Mouse (Mus musculus): ENCODE data around the gene Clint1. TPM values are rescaled to one million over a fixed set of nuclear protein-coding genes. Genes with fewer than 3 reads are reported as not detected.
A peak's percentile ranks its signal among the peaks of the same experiment; 100 is the strongest.

Gene Clint1
- 38.7 and 59.2 TPM in 2 replicates for polyA plus RNA-seq (2012; rRNA removed)

- peaks cover 19% of the 10 kb centered on the region for H3K4me1 ChIP-seq (ENCODE audit: control insufficient read depth, insufficient read depth, insufficient read length, low read length)
- peaks cover 11% of the 10 kb centered on the region for H3K36me3 ChIP-seq (ENCODE audit: control insufficient read depth, insufficient read depth, low read length)
- TF ChIP-seq CTCF (IDR thresholded peaks at IDR 0.05; ENCODE audit: extremely low read depth, insufficient read length, insufficient replicate concordance, low read depth, low read length) (no peak), POLR2A (IDR thresholded peaks at IDR 0.05; ENCODE audit: low read depth, low read length) (peak; percentile 77)
- no peaks in the 10 kb centered on the region for H3K27me3 ChIP-seq (ENCODE audit: control insufficient read depth, insufficient read depth, low read length)
- WGBS = under 1% methylated on average over 57 of the region's 57 CpGs
- peak within 1 kb of the TSS; percentile 95 for H3K27ac ChIP-seq (ENCODE audit: insufficient read depth, low read depth, low read length)
- peak within 1 kb of the TSS; percentile 100 for H3K4me3 ChIP-seq (ENCODE audit: low read depth, low read length)
Observed at GRCm38 (mm10) chr11:45851516-45852123, at the start of gene Clint1. Clint1 (plus strand) TSS chr11:45852051.

- TF ChIP-seq CTCF (IDR thresholded peaks at IDR 0.05; ENCODE audit: extremely low read depth, insufficient read length, insufficient replicate concordance, low read depth, low read length) (no peak), POLR2A (IDR thresholded peaks at IDR 0.05; ENCODE audit: low read depth, low read length) (no peak)
- Histone ChIP-seq H3K27ac (ENCODE audit: insufficient read depth, low read depth, low read length) (peak overlapping the region; percentile 51; the same call in 1 of the 2 replicates), H3K36me3 (ENCODE audit: control insufficient read depth, insufficient read depth, low read length) (no peaks in the 10 kb centered on the region), H3K4me1 (ENCODE audit: control insufficient read depth, insufficient read depth, insufficient read length, low read length) (peaks cover 11% of the 10 kb centered on the region; the same call in 1 of the 2 replicates), H3K27me3 (ENCODE audit: control insufficient read depth, insufficient read depth, low read length) (no peaks in the 10 kb centered on the region), H3K4me3 (ENCODE audit: low read depth, low read length) (no peak overlapping the region)
- 36% methylated on average over 4 of the region's 4 CpGs for WGBS
Observed at GRCm38 (mm10) chr11:45804068-45804467, 47.8 kb upstream of the Clint1 start.

GRCm38 (mm10) chr11:45805312-45805772 lies 46.5 kb upstream of the Clint1 start:
- 21% methylated on average over 6 of the region's 6 CpGs for WGBS

GRCm38 (mm10) chr11:45805810-45806209 lies 46.0 kb upstream of the Clint1 start:
- H3K4me1 ChIP-seq (ENCODE audit: control insufficient read depth, insufficient read depth, insufficient read length, low read length) = peaks cover 21% of the 10 kb centered on the region; the same call in 1 of the 2 replicates
- H3K27me3 ChIP-seq (ENCODE audit: control insufficient read depth, insufficient read depth, low read length) = no peaks in the 10 kb centered on the region
- H3K4me3 ChIP-seq (ENCODE audit: low read depth, low read length) = no peak overlapping the region
- no peaks in the 10 kb centered on the region for H3K36me3 ChIP-seq (ENCODE audit: control insufficient read depth, insufficient read depth, low read length)
- 21% methylated on average over 2 of the region's 2 CpGs for WGBS
- TF ChIP-seq CTCF (IDR thresholded peaks at IDR 0.05; ENCODE audit: extremely low read depth, insufficient read length, insufficient replicate concordance, low read depth, low read length) (no peak), POLR2A (IDR thresholded peaks at IDR 0.05; ENCODE audit: low read depth, low read length) (no peak)
- peak overlapping the region; percentile 81 for H3K27ac ChIP-seq (ENCODE audit: insufficient read depth, low read depth, low read length)

More at GRCm38 (mm10) chr11:45805312-45805772, 46.5 kb upstream of the Clint1 start:
- H3K27me3 ChIP-seq (ENCODE audit: control insufficient read depth, insufficient read depth, low read length) = no peaks in the 10 kb centered on the region
- peaks cover 20% of the 10 kb centered on the region; the same call in 1 of the 2 replicates for H3K4me1 ChIP-seq (ENCODE audit: control insufficient read depth, insufficient read depth, insufficient read length, low read length)
- H3K4me3 ChIP-seq (ENCODE audit: low read depth, low read length) = no peak overlapping the region
- peak overlapping the region; percentile 81 for H3K27ac ChIP-seq (ENCODE audit: insufficient read depth, low read depth, low read length)
- TF ChIP-seq POLR2A (IDR thresholded peaks at IDR 0.05; ENCODE audit: low read depth, low read length) = no peak
- TF ChIP-seq CTCF (IDR thresholded peaks at IDR 0.05; ENCODE audit: extremely low read depth, insufficient read length, insufficient replicate concordance, low read depth, low read length) = no peak
- no peaks in the 10 kb centered on the region for H3K36me3 ChIP-seq (ENCODE audit: control insufficient read depth, insufficient read depth, low read length)

GRCm38 (mm10) chr11:45806264-45806663 lies 45.6 kb upstream of the Clint1 start:
- Histone ChIP-seq H3K27ac (ENCODE audit: insufficient read depth, low read depth, low read length) (peak overlapping the region; percentile 81), H3K36me3 (ENCODE audit: control insufficient read depth, insufficient read depth, low read length) (no peaks in the 10 kb centered on the region), H3K4me1 (ENCODE audit: control insufficient read depth, insufficient read depth, insufficient read length, low read length) (peaks cover 22% of the 10 kb centered on the region; the same call in 1 of the 2 replicates), H3K4me3 (ENCODE audit: low read depth, low read length) (no peak overlapping the region), H3K27me3 (ENCODE audit: control insufficient read depth, insufficient read depth, low read length) (no peaks in the 10 kb centered on the region)
- no peak for TF ChIP-seq POLR2A (IDR thresholded peaks at IDR 0.05; ENCODE audit: low read depth, low read length)
- WGBS = 35% methylated on average over 2 of the region's 2 CpGs

GRCm38 (mm10) chr11:45806809-45807208 lies 45.0 kb upstream of the Clint1 start:
- Histone ChIP-seq H3K4me1 (ENCODE audit: control insufficient read depth, insufficient read depth, insufficient read length, low read length) (peaks cover 24% of the 10 kb centered on the region; the same call in 1 of the 2 replicates), H3K4me3 (ENCODE audit: low read depth, low read length) (no peak overlapping the region), H3K36me3 (ENCODE audit: control insufficient read depth, insufficient read depth, low read length) (no peaks in the 10 kb centered on the region), H3K27ac (ENCODE audit: insufficient read depth, low read depth, low read length) (peak overlapping the region; percentile 81), H3K27me3 (ENCODE audit: control insufficient read depth, insufficient read depth, low read length) (no peaks in the 10 kb centered on the region)
- 59% methylated on average over 3 of the region's 3 CpGs for WGBS
- TF ChIP-seq POLR2A (IDR thresholded peaks at IDR 0.05; ENCODE audit: low read depth, low read length) (no peak), CTCF (IDR thresholded peaks at IDR 0.05; ENCODE audit: extremely low read depth, insufficient read length, insufficient replicate concordance, low read depth, low read length) (no peak)

- Histone ChIP-seq H3K27me3 (ENCODE audit: control insufficient read depth, insufficient read depth, low read length) (no peaks in the 10 kb centered on the region), H3K27ac (ENCODE audit: insufficient read depth, low read depth, low read length) (peak overlapping the region; percentile 13; the same call in 1 of the 2 replicates), H3K36me3 (ENCODE audit: control insufficient read depth, insufficient read depth, low read length) (no peaks in the 10 kb centered on the region), H3K4me1 (ENCODE audit: control insufficient read depth, insufficient read depth, insufficient read length, low read length) (peaks cover 27% of the 10 kb centered on the region; the same call in 1 of the 2 replicates), H3K4me3 (ENCODE audit: low read depth, low read length) (no peak overlapping the region)
- WGBS = 51% methylated on average over 12 of the region's 12 CpGs
- TF ChIP-seq CTCF (IDR thresholded peaks at IDR 0.05; ENCODE audit: extremely low read depth, insufficient read length, insufficient replicate concordance, low read depth, low read length) (no peak), POLR2A (IDR thresholded peaks at IDR 0.05; ENCODE audit: low read depth, low read length) (no peak)
Observed at GRCm38 (mm10) chr11:45807820-45808219, 44.0 kb upstream of the Clint1 start.

All from small intestine, adult 2 months (tissue).